9 mouse cellular contexts compared by ENCODE assay signal in the genomic region with DNA sequence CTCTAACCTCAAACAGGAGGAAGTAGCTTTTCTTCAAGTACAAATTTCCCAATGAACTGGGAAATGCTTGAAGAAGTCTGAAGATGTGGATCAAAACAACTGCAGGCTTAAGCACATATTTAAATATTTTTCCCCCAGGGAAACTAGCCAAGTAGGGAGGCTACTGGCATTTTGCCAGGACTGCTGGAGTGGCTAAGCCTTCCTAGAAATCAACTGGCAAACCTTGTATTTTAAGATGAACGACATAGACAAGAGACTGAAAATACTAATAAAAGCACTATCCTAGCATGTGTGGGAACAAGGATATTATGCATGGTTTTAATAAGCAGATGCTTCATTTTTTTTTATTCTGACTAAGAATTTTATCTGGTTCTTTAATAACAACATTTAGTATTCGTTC. TPM values are rescaled to one million over a fixed set of nuclear protein-coding genes. Genes with fewer than 3 reads are reported as not detected.
DNase-seq lines count a peak whose midpoint lies in the region; ATAC-seq and TF ChIP-seq lines count a peak whose summit lies in the region.
"Had no signal": no experiment of that assay in that cellular context is flagged by ENCODE, and none has a peak within 500 bp of the region (broad histone marks: within the 10 kb centered on the region; RNA-seq: fewer than 3 reads in every experiment).

No protein-coding gene starts in this region.

- no peak overlapping the region for H3K4me2 ChIP-seq in kidney, postnatal 0 days (ENCODE audit: low read length)

- TF ChIP-seq CTCF in gastrocnemius, adult 2 months (IDR thresholded peaks at IDR 0.05), result no peak
- no peak for TF ChIP-seq CTCF in kidney, postnatal 0 days (IDR thresholded peaks at IDR 0.05; ENCODE audit: low read depth)

- H3K27ac ChIP-seq in gastrocnemius, adult 2 months, result no peak overlapping the region
- H3K27ac ChIP-seq in kidney, postnatal 0 days, result no peak overlapping the region

- no peaks in the 10 kb centered on the region for H3K9me3 ChIP-seq in kidney, postnatal 0 days (replicated peaks; ENCODE audit: low read length)

- no peak for ATAC-seq in kidney, postnatal 0 days (replicated peaks; ENCODE audit: low FRiP score, low read depth)

- H3K36me3 ChIP-seq in kidney, postnatal 0 days (ENCODE audit: insufficient read depth, low read length), result no peaks in the 10 kb centered on the region

- DNase-seq in gastrocnemius, adult 2 months, result peak; percentile 36
- no peak for DNase-seq in gastrocnemius, postnatal 14 days
- DNase-seq in urinary bladder, postnatal 14 days (ENCODE audit: low spot score), result peak; percentile 65
- DNase-seq in urinary bladder, adult 2 months (ENCODE audit: low spot score), result no peak
- peak; percentile 65 for DNase-seq in kidney, postnatal 0 days (ENCODE audit: low spot score)
- peak; percentile 64 for DNase-seq in ovary, postnatal 36 days (ENCODE audit: low spot score)
- no peak for DNase-seq in spleen, adult 12 weeks (ENCODE audit: low spot score)
- no peak for DNase-seq in T-cell, adult 2 months (ENCODE audit: low spot score)

- peaks cover 7% of the 10 kb centered on the region for H3K4me1 ChIP-seq in kidney, postnatal 0 days (replicated peaks; ENCODE audit: insufficient read depth, low read length)

- no peak overlapping the region for H3K4me3 ChIP-seq in gastrocnemius, adult 2 months
- no peak overlapping the region for H3K4me3 ChIP-seq in kidney, postnatal 0 days (replicated peaks; ENCODE audit: low read depth, low read length)

- WGBS in kidney, postnatal 0 days, result 29% methylated on average over 2 of the region's 2 CpGs

- intact Hi-C loops in gastrocnemius, adult 2 months (cut with DNase I), result no loop called here
- intact Hi-C loops in gastrocnemius, postnatal 14 days (cut with DNase I; ENCODE audit: low total_unique reads), result loop anchor here (5.0 kb wide), 1 partner anchor 45 kb away; a partner anchor contains a TSS

- no peak overlapping the region for H3K9ac ChIP-seq in kidney, postnatal 0 days (ENCODE audit: low read depth, low read length)

- no peaks in the 10 kb centered on the region for H3K27me3 ChIP-seq in kidney, postnatal 0 days (ENCODE audit: insufficient read depth, low read length)
- H3K27me3 ChIP-seq: CH12.LX had no signal

RNA-seq across cellular contexts. Expression of a gene that starts 2.4 kb away (rescaled TPM):
- 10 to 100 TPM; 22.6 to 28.4 TPM for total RNA-seq in gastrocnemius, adult 2 months (2021)
- 10 to 100 TPM; 21.1 to 22.2 TPM for total RNA-seq in gastrocnemius, postnatal 14 days (2021)
- 10.4 and 11.5 TPM in 2 replicates for polyA plus RNA-seq in urinary bladder, adult 2 months (2012; rRNA removed)
- 26.3 and 26.5 TPM in 2 replicates for polyA plus RNA-seq in kidney, postnatal 0 days (2015; fragmentation: Nextera tagmentation; extraction: Ambion mirVana)

RNA-seq across cellular contexts. Expression of a gene that starts 42.9 kb away (rescaled TPM):
- 10 to 100 TPM; 27.9 to 33.4 TPM for total RNA-seq in gastrocnemius, adult 2 months (2021)
- total RNA-seq in gastrocnemius, postnatal 14 days (2021), result 10 to 100 TPM; 37.8 to 46.4 TPM
- 11.3 and 13.7 TPM in 2 replicates for polyA plus RNA-seq in urinary bladder, adult 2 months (2012; rRNA removed)
- 37.8 and 42.4 TPM in 2 replicates for polyA plus RNA-seq in kidney, postnatal 0 days (2015; fragmentation: Nextera tagmentation; extraction: Ambion mirVana)

Comparison
In these comparisons a context has a peak if more than half of its experiments do, and no peak if none do; other contexts are left out.
1. DNase-seq: peak in gastrocnemius, adult 2 months (single experiment), urinary bladder, postnatal 14 days (single experiment), kidney, postnatal 0 days (single experiment) and ovary, postnatal 36 days (single experiment); none in gastrocnemius, postnatal 14 days (single experiment), urinary bladder, adult 2 months (single experiment), spleen, adult 12 weeks (single experiment) and T-cell, adult 2 months (single experiment).